Mouse (Mus musculus) hindbrain, postnatal 0 days (tissue): ENCODE measurements around the gene Ak5. TPM values are rescaled to one million over a fixed set of nuclear protein-coding genes. Genes with fewer than 3 reads are reported as not detected.

ENCODE experiments used
- ATAC-seq: fragments of 200-750 bp; cut with Nextera tagmentation; 2 replicates; pipeline ENCODE4 v1.8.0; 2017; ENCODE audit warnings: mild to moderate bottlenecking, moderate TSS enrichment, moderate library complexity
- DNase-seq: peaks from one replicate; pipeline ENCODE4 v3.0.0-alpha.2; 2015; ENCODE audit warnings: low spot score
- H3K27ac ChIP-seq: fragments of 300-500 bp; sonication (generic); 2 replicates; pipeline ENCODE4 v1.5.1; 2014; ENCODE audit warnings: mild to moderate bottlenecking
- H3K27me3 ChIP-seq: fragments of 300-500 bp; sonication (generic); 2 replicates; pipeline ENCODE4 v1.6.1; 2014; ENCODE audit warnings: low read length, mixed read lengths; ENCODE audit not compliant: insufficient read depth
- H3K36me3 ChIP-seq: fragments of 300-500 bp; sonication (generic); 2 replicates; pipeline ENCODE4 v1.6.1; 2014; ENCODE audit warnings: low read length, mixed read lengths; ENCODE audit not compliant: insufficient read depth
- H3K4me1 ChIP-seq: fragments of 300-500 bp; sonication (generic); 2 replicates; pipeline ENCODE4 v1.6.1; 2014; ENCODE audit warnings: antibody characterized with exemption, low read length, mixed read lengths; ENCODE audit not compliant: insufficient read depth
- H3K4me2 ChIP-seq: fragments of 300-500 bp; sonication (generic); 2 replicates; pipeline ENCODE4 v1.6.1; 2014; ENCODE audit warnings: low read depth, mild to moderate bottlenecking, low read length, moderate library complexity, mixed read lengths
- H3K4me3 ChIP-seq: fragments of 300-500 bp; sonication (generic); 2 replicates; pipeline ENCODE4 v1.5.1; 2014; ENCODE audit warnings: low read length
- H3K9ac ChIP-seq: fragments of 300-500 bp; sonication (generic); replicated peaks from 2 replicates; pipeline ENCODE4 v1.6.1; 2014; ENCODE audit warnings: mild to moderate bottlenecking, low read length, moderate library complexity, mixed read lengths
- H3K9me3 ChIP-seq: fragments of 300-500 bp; sonication (generic); 2 replicates; pipeline ENCODE4 v1.6.1; 2016; ENCODE audit warnings: low read length, mixed read lengths
- CTCF ChIP-seq: IDR thresholded peaks from 2 replicates; pipeline ENCODE4 v1.5.1; 2016; ENCODE audit warnings: antibody characterized with exemption, control low read depth, low read depth
- WGBS: fragments of 180-500 bp; shearing (Covaris S2); extraction: QIAGEN DNeasy Blood & Tissue Kit; methylation state at CpG from one replicate; pipeline ENCODE4 v1.1.7; 2014; 5-methylcytosine and 5-hydroxymethylcytosine counted together
- polyA plus RNA-seq: library from polyadenylated mRNA; unstranded; fragments of >200 nt; fragmentation: Nextera tagmentation; extraction: Ambion mirVana; gene quantifications from 2 replicates; pipeline ENCODE4 v1.2.1, GENCODE M21; 2015
- total RNA-seq: library from RNA; depleted of rRNA; stranded (reverse); fragments of >200 nt; gene quantifications from 2 replicates; pipeline ENCODE4 v1.2.3, GENCODE M21; 2014

The Ak5 gene
- total and polyA plus RNA-seq, 2 experiments from 2014 or later, result 14.8 to 18.8 TPM

- Histone ChIP-seq H3K4me2 (no peak overlapping the region), H3K4me3 (no peak overlapping the region), H3K36me3 (no peaks in the 10 kb centered on the region), H3K4me1 (no peaks in the 10 kb centered on the region), H3K27me3 (no peaks in the 10 kb centered on the region), H3K27ac (no peak overlapping the region), H3K9ac (no peak overlapping the region), H3K9me3 (no peaks in the 10 kb centered on the region)
- no peak for TF ChIP-seq CTCF
- ATAC-seq, result no peak
- 79% methylated on average over 8 of the region's 8 CpGs for WGBS
- DNase-seq, result no peak
Observed at GRCm38 (mm10) chr3:152482182-152482581, 186.0 kb downstream of the Ak5 start.

- Histone ChIP-seq H3K36me3 (no peaks in the 10 kb centered on the region), H3K4me1 (no peaks in the 10 kb centered on the region), H3K27ac (no peak overlapping the region), H3K9ac (no peak overlapping the region), H3K4me2 (no peak overlapping the region), H3K9me3 (no peaks in the 10 kb centered on the region), H3K27me3 (no peaks in the 10 kb centered on the region), H3K4me3 (no peak overlapping the region)
- WGBS, result 94% methylated on average over 6 of the region's 6 CpGs
- TF ChIP-seq CTCF, result no peak
- ATAC-seq, result no peak
- DNase-seq, result no peak
Observed at GRCm38 (mm10) chr3:152480336-152480735, 187.8 kb downstream of the Ak5 start.

- peak overlapping the region; percentile 56 for H3K4me2 ChIP-seq
- H3K4me1 ChIP-seq, result no peaks in the 10 kb centered on the region
- peak; percentile 67 for ATAC-seq
- 0 out of 2 replicates have a peak, but pooled peaks have one; percentile 7 for TF ChIP-seq CTCF
- H3K36me3 ChIP-seq, result no peaks in the 10 kb centered on the region
- peak; percentile 59 for DNase-seq
- no peaks in the 10 kb centered on the region for H3K27me3 ChIP-seq
- no peaks in the 10 kb centered on the region for H3K9me3 ChIP-seq
- peak overlapping the region; percentile 37; the same call in 1 of the 2 replicates for H3K27ac ChIP-seq
- H3K4me3 ChIP-seq, result peak overlapping the region; percentile 28
- H3K9ac ChIP-seq, result no peak overlapping the region
- WGBS, result 5% methylated on average over 14 of the region's 16 CpGs
Observed at GRCm38 (mm10) chr3:152478599-152479435, 189.3 kb downstream of the Ak5 start.

- Histone ChIP-seq H3K27ac (peak overlapping the region; percentile 37; the same call in 1 of the 2 replicates), H3K36me3 (no peaks in the 10 kb centered on the region), H3K4me1 (no peaks in the 10 kb centered on the region), H3K9ac (peak overlapping the region; percentile 33; the same call in 1 of the 2 replicates), H3K27me3 (no peaks in the 10 kb centered on the region), H3K4me3 (peak overlapping the region; percentile 28), H3K4me2 (peak overlapping the region; percentile 56), H3K9me3 (no peaks in the 10 kb centered on the region)
- DNase-seq, result peak; percentile 67
- WGBS, result 13% methylated on average over 23 of the region's 23 CpGs
- TF ChIP-seq CTCF, result peak; percentile 75
- ATAC-seq, result peak; percentile 68
Observed at GRCm38 (mm10) chr3:152477796-152478527, 190.2 kb downstream of the Ak5 start.

- Histone ChIP-seq H3K27ac (no peak overlapping the region), H3K4me2 (no peak overlapping the region), H3K27me3 (no peaks in the 10 kb centered on the region), H3K9ac (no peak overlapping the region), H3K4me1 (no peaks in the 10 kb centered on the region), H3K36me3 (no peaks in the 10 kb centered on the region), H3K4me3 (no peak overlapping the region), H3K9me3 (no peaks in the 10 kb centered on the region)
- TF ChIP-seq CTCF, result no peak
- DNase-seq (no peak), ATAC-seq (no peak)
- 94% methylated on average over 3 of the region's 3 CpGs for WGBS
Observed at GRCm38 (mm10) chr3:152475894-152476293, 192.3 kb downstream of the Ak5 start.

- no peaks in the 10 kb centered on the region for H3K27me3 ChIP-seq
- no peak for ATAC-seq
- no peaks in the 10 kb centered on the region for H3K36me3 ChIP-seq
- H3K4me3 ChIP-seq, result no peak overlapping the region
- no peaks in the 10 kb centered on the region for H3K9me3 ChIP-seq
- no peak overlapping the region for H3K27ac ChIP-seq
- H3K4me2 ChIP-seq, result no peak overlapping the region
- TF ChIP-seq CTCF, result no peak; the same call in 1 of the 2 replicates
- WGBS, result 86% methylated on average over 1 of the region's 1 CpGs
- H3K4me1 ChIP-seq, result no peaks in the 10 kb centered on the region
- H3K9ac ChIP-seq, result no peak overlapping the region
- no peak for DNase-seq
Observed at GRCm38 (mm10) chr3:152475278-152475669, 192.9 kb downstream of the Ak5 start.
